In genomic region chr7:25789129-25789440, GRCm38 (mm10) we compare ENCODE assay signal across 8 mouse cellular contexts. TPM values are rescaled to one million over a fixed set of nuclear protein-coding genes. Genes with fewer than 3 reads are reported as not detected.
DNase-seq lines count a peak whose midpoint lies in the region; ATAC-seq and TF ChIP-seq lines count a peak whose summit lies in the region.

No protein-coding gene starts in this region.

- peak overlapping the region; percentile 89 for H3ac ChIP-seq in C2C12 (ENCODE audit: control insufficient read depth, insufficient read length, low read depth)

- peak overlapping the region; percentile 79 for H3K4me3 ChIP-seq in gastrocnemius, adult 2 months
- H3K4me3 ChIP-seq in C2C12 (ENCODE audit: insufficient read depth, poor library complexity, severe bottlenecking) = peak overlapping the region; percentile 65
- peak overlapping the region; percentile 13; the same call in 1 of the 2 replicates for H3K4me3 ChIP-seq in heart, embryonic 16.5 days (ENCODE audit: low read length)
- H3K4me3 ChIP-seq in midbrain, embryonic 10.5 days = peak overlapping the region; percentile 65

- peaks cover 18% of the 10 kb centered on the region for H3K36me3 ChIP-seq in C2C12 (ENCODE audit: control insufficient read depth, insufficient read depth)
- no peaks in the 10 kb centered on the region for H3K36me3 ChIP-seq in heart, embryonic 16.5 days (ENCODE audit: control insufficient read depth, insufficient read depth)
- no peaks in the 10 kb centered on the region for H3K36me3 ChIP-seq in midbrain, embryonic 10.5 days

- peaks cover 38% of the 10 kb centered on the region for H3K79me3 ChIP-seq in C2C12 (ENCODE audit: low read depth)

- no peaks in the 10 kb centered on the region for H3K9me3 ChIP-seq in heart, embryonic 16.5 days (replicated peaks; ENCODE audit: control insufficient read depth, low read length)
- no peaks in the 10 kb centered on the region for H3K9me3 ChIP-seq in midbrain, embryonic 10.5 days (replicated peaks)

- H3K4me2 ChIP-seq in heart, embryonic 16.5 days (ENCODE audit: low read depth, low read length) = peak overlapping the region; percentile 78

- no peaks in the 10 kb centered on the region for H3K27me3 ChIP-seq in C2C12 (ENCODE audit: control insufficient read depth, insufficient read depth, insufficient read length)
- H3K27me3 ChIP-seq in heart, embryonic 16.5 days (ENCODE audit: control insufficient read depth, insufficient read depth, low read length) = no peaks in the 10 kb centered on the region
- peaks cover 12% of the 10 kb centered on the region for H3K27me3 ChIP-seq in midbrain, embryonic 10.5 days (ENCODE audit: low read depth, poor library complexity, severe bottlenecking)

- H3K79me2 ChIP-seq in C2C12 (ENCODE audit: control insufficient read depth, insufficient read depth) = peaks cover 65% of the 10 kb centered on the region

- ATAC-seq in heart, embryonic 16.5 days (replicated peaks; ENCODE audit: extremely low read depth, insufficient read depth, low FRiP score) = no peak

- no peak overlapping the region for H3K9ac ChIP-seq in heart, embryonic 16.5 days (ENCODE audit: low read length)

- no peak for TF ChIP-seq CTCF in gastrocnemius, adult 2 months (IDR thresholded peaks at IDR 0.05)
- no peak for TF ChIP-seq CTCF in C2C12 (IDR thresholded peaks at IDR 0.05; ENCODE audit: control insufficient read depth, insufficient read depth, insufficient read length)

- WGBS in heart, embryonic 16.5 days = 22% methylated on average over 3 of the region's 3 CpGs
- WGBS in midbrain, embryonic 10.5 days = 36% methylated on average over 3 of the region's 3 CpGs

- intact Hi-C loops in gastrocnemius, adult 2 months (cut with DNase I) = no loop called here
- intact Hi-C loops in gastrocnemius, postnatal 14 days (cut with DNase I; ENCODE audit: low total_unique reads) = no loop called here

- H3K27ac ChIP-seq in gastrocnemius, adult 2 months = peak overlapping the region; percentile 90
- H3K27ac ChIP-seq in heart, embryonic 16.5 days (ENCODE audit: low read length) = no peak overlapping the region
- H3K27ac ChIP-seq in midbrain, embryonic 10.5 days (replicated peaks) = peak overlapping the region; percentile 86

- peaks cover 15% of the 10 kb centered on the region for H3K4me1 ChIP-seq in heart, embryonic 16.5 days (ENCODE audit: control insufficient read depth, insufficient read depth, low read length)
- peaks cover 29% of the 10 kb centered on the region for H3K4me1 ChIP-seq in midbrain, embryonic 10.5 days

- DNase-seq in gastrocnemius, adult 2 months = no peak
- DNase-seq in gastrocnemius, postnatal 14 days = no peak
- DNase-seq in midbrain, embryonic 10.5 days (ENCODE audit: low spot score) = no peak
- DNase-seq in adrenal gland, adult 8-10 months = no peak
- no peak for DNase-seq in right cerebral cortex, postnatal 10 days (ENCODE audit: low spot score in 2 of 2)
- DNase-seq in kidney, postnatal 25 days = no peak

TF ChIP-seq in C2C12, 6 proteins besides CTCF, POLR2A, EP300 and RAD21:
- no peak for TF ChIP-seq FOSL1 (IDR thresholded peaks at IDR 0.05; ENCODE audit: insufficient read depth, low read length, poor library complexity, severe bottlenecking)
- TF ChIP-seq CEBPB (IDR thresholded peaks at IDR 0.05; ENCODE audit: low read depth) = no peak
- no peak for TF ChIP-seq USF1 (IDR thresholded peaks at IDR 0.05; ENCODE audit: low read depth)
- no peak for TF ChIP-seq MYOG (IDR thresholded peaks at IDR 0.05; ENCODE audit: control insufficient read depth, extremely low read depth, insufficient read length)
- no peak for TF ChIP-seq MYOD1 (IDR thresholded peaks at IDR 0.05; ENCODE audit: control insufficient read depth, insufficient read length, low read depth)
- TF ChIP-seq MAX (IDR thresholded peaks at IDR 0.05) = no peak

RNA-seq across cellular contexts. Expression of gene Axl, which starts 0.6 kb away (rescaled TPM):
- total RNA-seq in gastrocnemius, adult 2 months (2021) = 10 to 100 TPM; 39.9 to 48.6 TPM
- 10 to 100 TPM; 68.6 to 82.2 TPM for total RNA-seq in gastrocnemius, postnatal 14 days (2021)
- polyA plus RNA-seq in C2C12 (2012; fragmentation: generic; extraction: Trizol) = 270 TPM
- polyA plus RNA-seq in heart, embryonic 16.5 days (2015; fragmentation: Nextera tagmentation; extraction: Ambion mirVana) = 44.5 and 45.1 TPM in 2 replicates
- 16.5 and 21.6 TPM in 2 replicates for polyA plus RNA-seq in midbrain, embryonic 10.5 days (2016; fragmentation: Nextera tagmentation; extraction: Ambion mirVana)
- total RNA-seq in adrenal gland, adult 8-10 months (2022) = 10 to 100 TPM; 51.4 to 73.8 (median 64.5) TPM

RNA-seq across cellular contexts. Expression of gene Cyp2s1, which starts 27.6 kb away (rescaled TPM):
- under 1 TPM; 0.10 to 0.56 TPM for total RNA-seq in gastrocnemius, adult 2 months (2021)
- total RNA-seq in gastrocnemius, postnatal 14 days (2021) = under 1 TPM; 0.16 to 0.43 TPM
- polyA plus RNA-seq in C2C12 (2012; fragmentation: generic; extraction: Trizol) = 0.15 TPM
- polyA plus RNA-seq in heart, embryonic 16.5 days (2015; fragmentation: Nextera tagmentation; extraction: Ambion mirVana) = 5.4 and 5.8 TPM in 2 replicates
- 0.25 and 0.34 TPM in 2 replicates for polyA plus RNA-seq in midbrain, embryonic 10.5 days (2016; fragmentation: Nextera tagmentation; extraction: Ambion mirVana)
- total RNA-seq in adrenal gland, adult 8-10 months (2022) = 1 to 10 TPM; 2.3 to 4.2 (median 3.2) TPM

RNA-seq across cellular contexts. Expression of gene Hnrnpul1, which starts 34.5 kb away (rescaled TPM):
- total RNA-seq in gastrocnemius, adult 2 months (2021) = 10 to 100 TPM; 66.3 to 72.8 TPM
- 10 to 100 TPM; 67.9 to 69.5 TPM for total RNA-seq in gastrocnemius, postnatal 14 days (2021)
- polyA plus RNA-seq in C2C12 (2012; fragmentation: generic; extraction: Trizol) = 84.0 TPM
- 32.3 and 34.4 TPM in 2 replicates for polyA plus RNA-seq in heart, embryonic 16.5 days (2015; fragmentation: Nextera tagmentation; extraction: Ambion mirVana)
- polyA plus RNA-seq in midbrain, embryonic 10.5 days (2016; fragmentation: Nextera tagmentation; extraction: Ambion mirVana) = 55.2 and 61.8 TPM in 2 replicates
- total RNA-seq in adrenal gland, adult 8-10 months (2022) = 100 to 1,000 TPM in 3 of 4 experiments, 10 to 100 TPM in 1; 97.0 to 132 (median 119) TPM

Comparison
In these comparisons a context has a peak if more than half of its experiments do, and no peak if none do; other contexts are left out.
1. H3K4me3 ChIP-seq: peak in every context shown above with its lines; median percentile 79 in gastrocnemius, adult 2 months; 65 in C2C12; 65 in midbrain, embryonic 10.5 days; 13 in heart, embryonic 16.5 days.